Mouse (Mus musculus): ENCODE measurements around the gene Asgr2. TPM values are rescaled to one million over a fixed set of nuclear protein-coding genes. Genes with fewer than 3 reads are reported as not detected.
A peak's percentile ranks its signal among the peaks of the same experiment; 100 is the strongest.
"Not testable (repeated sequence)": the region's sequence is repeated elsewhere in the genome, so short reads cannot be mapped to it uniquely, and the experiment has no call there.

Gene Asgr2
- polyA plus RNA-seq (2015; fragmentation: Nextera tagmentation; extraction: Ambion mirVana) = 0.26 and 0.42 TPM in 2 replicates

GRCm38 (mm10) chr11:70091986-70092783 lies at the start of gene Asgr2:
Gene Asgr2 (plus strand): TSS chr11:70092644.
- DNase-seq (ENCODE audit: low spot score) = no peak

DNA sequence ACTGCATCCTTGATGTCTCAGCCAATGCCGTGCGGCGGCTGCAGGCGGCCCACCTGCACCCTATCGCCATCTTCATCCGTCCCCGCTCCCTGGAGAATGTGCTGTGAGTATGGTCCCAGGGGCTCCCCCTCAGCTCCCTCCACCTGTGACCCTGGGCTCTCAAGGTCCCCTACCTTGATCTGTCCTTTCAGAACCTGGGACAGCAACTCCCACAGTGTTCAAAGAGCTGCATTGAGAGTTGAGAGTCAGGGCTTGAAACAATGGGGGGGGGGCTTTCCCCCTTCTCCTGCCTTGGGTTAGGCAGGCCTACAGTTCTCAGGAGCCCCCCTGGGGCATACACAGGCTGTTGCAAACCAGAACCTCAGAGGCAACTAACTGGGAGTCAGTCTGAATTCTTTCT lies 48.8 kb upstream of the Asgr2 start:
- no peak for DNase-seq (ENCODE audit: low spot score)

- no peak for DNase-seq (ENCODE audit: low spot score)
Measured at GRCm38 (mm10) chr11:70045435-70045834, 47.0 kb upstream of the Asgr2 start.

GRCm38 (mm10) chr11:70049366-70049765 lies 43.1 kb upstream of the Asgr2 start:
- no peak for DNase-seq (ENCODE audit: low spot score)

- DNase-seq (ENCODE audit: low spot score) = peak; percentile 23
Measured at GRCm38 (mm10) chr11:70049816-70050215, 42.6 kb upstream of the Asgr2 start.

DNA sequence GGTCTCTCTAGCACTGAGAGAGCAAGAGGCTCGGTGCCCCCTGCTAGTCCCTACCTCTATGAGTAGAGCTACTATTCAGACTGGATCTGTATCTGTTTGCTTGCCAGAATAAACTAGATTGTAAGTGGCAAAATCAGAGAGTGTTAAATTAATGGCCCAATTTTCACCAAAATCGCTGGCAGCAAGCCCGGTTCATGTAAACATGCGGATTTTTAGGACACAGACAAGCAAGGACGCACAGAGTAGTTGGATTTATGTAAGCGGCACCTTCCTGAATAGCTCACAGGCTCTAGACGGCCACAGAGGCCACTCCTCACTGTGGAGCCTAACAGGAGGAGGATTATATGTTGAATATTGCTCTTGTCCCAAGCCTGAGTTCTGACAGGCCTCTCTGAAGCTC lies 39.3 kb upstream of the Asgr2 start:
- DNase-seq (ENCODE audit: low spot score) = no peak

DNA sequence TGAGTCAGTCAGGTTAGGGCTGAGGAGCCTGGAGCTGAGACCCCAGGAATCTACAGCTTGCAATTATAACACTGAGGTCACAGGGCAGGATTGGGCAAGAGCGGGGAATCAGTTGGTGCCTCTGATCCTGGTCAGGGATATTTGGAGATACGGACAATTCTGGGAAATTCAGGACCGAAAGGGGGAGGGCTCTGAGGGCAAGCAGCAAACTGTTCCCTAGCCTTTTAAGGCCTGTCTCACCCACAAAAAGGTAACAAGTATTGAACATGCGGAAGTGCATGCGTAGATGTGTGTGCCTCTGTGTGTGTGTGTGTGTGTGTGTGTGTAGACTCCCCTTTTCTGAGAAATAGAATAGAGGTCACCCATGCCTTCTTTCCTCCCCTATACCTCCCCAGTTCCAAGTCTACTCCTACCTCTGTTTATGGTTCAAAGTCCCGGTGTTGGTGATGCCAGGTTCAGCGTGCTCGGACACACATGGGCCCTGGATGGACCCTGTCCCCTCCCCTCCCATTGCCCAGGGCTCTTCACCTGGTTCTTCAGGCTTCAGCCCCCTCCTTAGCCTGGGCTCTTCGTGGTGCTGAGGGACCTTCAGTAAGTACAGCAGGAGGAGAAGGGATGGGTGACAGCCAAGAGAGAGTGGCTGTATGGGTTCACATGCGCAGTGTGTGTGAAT lies 38.4 kb upstream of the Asgr2 start, which contains the start of gene Asgr1:
Gene Asgr1, plus strand, starts transcription at position 188 of the 673 bp plus-strand sequence.
- no peak for DNase-seq (ENCODE audit: low spot score)

DNA sequence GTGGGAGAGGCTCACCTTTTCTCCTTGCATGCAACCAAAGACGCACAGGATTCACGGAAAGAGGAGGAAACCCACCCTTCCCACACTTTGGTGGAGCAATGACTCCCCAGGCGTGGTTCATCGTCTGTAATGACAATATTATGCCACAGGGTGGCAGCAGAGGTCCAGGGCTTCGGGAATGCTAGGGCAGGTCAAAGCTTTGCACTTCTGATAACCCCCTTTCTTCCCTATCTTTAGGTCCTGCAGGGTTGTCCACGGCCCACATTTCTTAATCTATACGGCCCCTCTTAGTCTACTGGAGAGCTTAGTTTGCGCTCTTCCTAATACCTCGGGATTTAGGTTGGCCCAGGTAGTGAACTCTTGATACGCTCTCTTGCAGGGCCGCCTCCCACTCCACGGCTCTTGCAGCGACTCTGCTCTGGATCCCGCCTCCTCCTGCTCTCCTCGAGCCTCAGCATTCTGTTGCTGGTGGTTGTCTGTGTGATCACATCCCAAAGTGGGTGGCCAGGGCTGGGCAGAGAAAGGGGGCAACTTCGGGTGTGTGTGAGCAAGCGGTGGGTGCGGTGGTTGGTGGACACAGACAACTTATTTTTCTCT lies 36.7 kb upstream of the Asgr2 start:
- DNase-seq (ENCODE audit: low spot score) = peak; percentile 67

- DNase-seq (ENCODE audit: low spot score) = no peak
Measured at GRCm38 (mm10) chr11:70057805-70058204, 34.6 kb upstream of the Asgr2 start.

GRCm38 (mm10) chr11:70059930-70060329 lies 32.5 kb upstream of the Asgr2 start:
- DNase-seq (ENCODE audit: low spot score) = no peak

DNA sequence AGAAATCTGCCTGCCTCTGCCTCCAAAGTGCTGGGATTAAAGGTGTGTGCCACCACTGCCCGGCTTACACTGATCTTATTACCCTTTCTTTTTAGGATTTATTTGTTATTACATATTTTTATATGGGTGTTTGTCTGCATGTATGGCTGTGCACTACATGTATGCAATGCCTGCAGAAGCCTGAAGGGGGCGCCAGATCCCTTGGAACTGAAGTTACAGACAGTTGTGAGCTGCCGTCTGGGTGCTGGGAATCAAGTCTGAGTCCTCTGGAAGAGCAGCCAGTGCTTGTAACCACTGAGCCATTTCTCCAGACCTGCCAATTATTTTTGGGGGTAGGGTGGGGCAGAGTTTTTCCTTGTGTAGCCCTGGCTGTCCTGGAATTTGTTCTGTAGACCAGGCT lies 29.4 kb upstream of the Asgr2 start:
- DNase-seq (ENCODE audit: low spot score) = no peak

GRCm38 (mm10) chr11:70066701-70067100 lies 25.7 kb upstream of the Asgr2 start:
- no peak for DNase-seq (ENCODE audit: low spot score)

GRCm38 (mm10) chr11:70068245-70068644 lies 24.2 kb upstream of the Asgr2 start:
- DNase-seq (ENCODE audit: low spot score) = no peak

GRCm38 (mm10) chr11:70070057-70070456 lies 22.4 kb upstream of the Asgr2 start:
- DNase-seq (ENCODE audit: low spot score) = no peak

GRCm38 (mm10) chr11:70070603-70071002 lies 21.8 kb upstream of the Asgr2 start:
- not testable (repeated sequence) for DNase-seq (ENCODE audit: low spot score)

DNA sequence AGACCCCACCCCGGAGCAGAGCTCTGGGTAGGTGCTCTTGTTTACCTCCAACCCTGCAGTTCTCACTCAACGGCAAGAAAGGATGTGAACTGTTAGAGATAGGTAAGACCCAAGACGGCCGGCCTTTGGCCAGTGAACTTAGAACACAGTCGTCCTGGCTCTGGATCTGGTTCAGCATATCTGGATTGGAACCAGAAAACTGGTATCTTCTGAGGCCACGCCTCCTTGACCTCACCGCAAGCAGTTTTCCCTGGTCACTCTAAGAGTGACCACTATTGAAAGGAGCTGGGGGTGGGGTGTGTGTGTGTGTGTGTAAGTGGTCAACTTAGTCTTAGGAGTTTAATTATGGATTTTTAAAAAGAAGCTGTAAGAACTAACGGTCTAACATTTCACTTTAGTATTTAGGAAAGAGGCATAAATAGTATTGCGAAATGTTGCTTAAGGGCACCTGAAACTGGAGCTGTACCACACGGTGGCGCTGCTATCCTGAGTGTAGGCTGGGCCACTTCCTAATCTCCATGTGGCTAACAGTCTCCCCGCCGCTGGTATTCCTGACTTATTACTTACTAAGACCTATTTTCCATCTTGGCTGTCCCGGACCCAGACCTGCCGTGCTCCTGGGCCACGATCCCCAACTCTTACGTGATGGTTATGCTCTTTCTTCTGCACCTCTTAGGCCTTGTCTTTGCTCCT lies 17.9 kb upstream of the Asgr2 start:
- peak; percentile 60 for DNase-seq (ENCODE audit: low spot score)

- DNase-seq (ENCODE audit: low spot score) = no peak
Measured at GRCm38 (mm10) chr11:70075581-70075980, 16.9 kb upstream of the Asgr2 start.

DNA sequence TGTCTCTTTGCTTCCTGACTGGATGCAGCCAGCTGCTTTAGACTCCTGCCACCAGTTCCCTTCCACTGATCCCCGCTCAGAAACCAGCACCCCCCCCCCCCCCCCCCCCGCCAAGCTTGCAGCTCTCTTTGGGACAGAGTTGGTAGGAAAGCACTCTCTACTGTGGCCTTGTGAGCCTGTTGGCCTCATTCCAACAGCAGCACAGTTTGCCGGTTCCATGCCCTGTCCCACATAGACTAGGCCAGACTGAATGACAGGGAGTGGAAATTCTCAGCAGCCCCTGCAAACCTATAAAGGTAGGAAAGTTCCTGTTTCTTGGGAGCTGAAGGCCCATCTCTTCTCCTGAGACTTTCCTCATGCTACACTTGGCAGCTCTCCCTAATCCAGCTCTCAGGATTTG lies 15.0 kb upstream of the Asgr2 start:
- no peak for DNase-seq (ENCODE audit: low spot score)

- DNase-seq (ENCODE audit: low spot score) = no peak
Measured at GRCm38 (mm10) chr11:70079175-70079574, 13.3 kb upstream of the Asgr2 start.

- DNase-seq (ENCODE audit: low spot score) = peak; percentile 69
Measured at GRCm38 (mm10) chr11:70079928-70080327, 12.5 kb upstream of the Asgr2 start.

DNA sequence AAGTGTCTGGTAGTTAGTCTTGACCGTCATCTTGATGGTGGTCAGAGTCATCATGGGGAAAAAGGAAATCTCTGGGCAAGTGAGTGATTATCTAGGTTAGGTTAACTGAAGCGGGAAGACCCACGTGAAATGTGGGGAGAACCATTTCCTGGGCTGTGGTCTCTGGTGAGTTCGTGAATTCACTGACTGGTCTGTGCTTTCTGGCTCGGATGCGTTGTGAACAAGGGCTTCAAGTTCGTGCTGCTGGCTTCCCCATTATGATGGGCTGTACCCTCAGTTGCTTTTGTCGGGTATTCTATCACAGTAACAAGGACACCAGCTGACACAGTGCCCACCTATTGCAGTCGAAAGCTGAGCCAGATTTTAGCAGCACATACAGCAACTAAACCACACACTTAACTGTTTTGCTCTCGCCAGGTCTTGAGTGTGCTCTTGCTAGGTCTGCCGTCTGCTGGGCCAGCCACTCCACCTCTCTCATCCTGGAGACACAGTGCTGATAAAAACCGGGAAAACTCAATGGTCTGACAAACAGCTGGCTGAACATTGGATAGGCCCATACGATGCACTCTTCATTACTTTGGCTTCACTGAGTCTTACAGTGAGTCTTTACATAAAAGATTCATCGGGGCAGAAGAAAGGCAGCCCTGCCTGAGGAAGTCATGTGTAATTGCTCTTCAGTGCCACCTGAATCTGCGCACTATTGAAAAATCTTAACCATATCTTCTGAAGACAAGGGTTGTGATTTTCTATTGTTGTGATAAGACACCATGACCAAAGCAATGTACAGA lies 11.4 kb upstream of the Asgr2 start:
- DNase-seq (ENCODE audit: low spot score) = peak; percentile 11

Data from thymus, postnatal 0 days (tissue).